Mouse (Mus musculus): ENCODE results near the gene Scml4.

Gene Scml4

DNA sequence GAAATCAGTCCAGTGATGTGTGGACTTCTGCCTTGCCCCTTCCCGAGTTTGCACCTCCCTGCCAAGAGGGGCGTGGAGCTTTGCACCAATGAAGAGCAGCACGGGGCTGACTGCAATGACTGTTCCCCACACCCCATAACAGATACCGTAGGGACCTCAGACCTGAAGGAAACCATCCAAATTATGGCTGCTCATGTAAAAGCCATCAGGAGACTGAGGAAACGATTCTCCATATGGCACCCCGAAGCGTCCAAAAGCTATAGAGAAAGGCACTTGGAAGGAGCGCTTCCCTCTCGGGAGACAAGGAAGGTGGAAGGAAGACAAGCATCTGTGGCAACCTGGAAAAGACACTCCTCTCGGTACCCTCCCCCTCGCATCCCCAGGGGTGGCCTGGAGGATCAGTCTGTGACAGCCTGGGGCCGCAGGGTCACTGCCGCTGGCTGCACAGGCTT is 134.2 kb downstream of the Scml4 start:
- DNase-seq (ENCODE audit: extremely low spot score): no peak

- DNase-seq (ENCODE audit: extremely low spot score): peak; percentile 57
Observed at GRCm38 (mm10) chr10:42995484-42995895, 135.3 kb downstream of the Scml4 start.

DNA sequence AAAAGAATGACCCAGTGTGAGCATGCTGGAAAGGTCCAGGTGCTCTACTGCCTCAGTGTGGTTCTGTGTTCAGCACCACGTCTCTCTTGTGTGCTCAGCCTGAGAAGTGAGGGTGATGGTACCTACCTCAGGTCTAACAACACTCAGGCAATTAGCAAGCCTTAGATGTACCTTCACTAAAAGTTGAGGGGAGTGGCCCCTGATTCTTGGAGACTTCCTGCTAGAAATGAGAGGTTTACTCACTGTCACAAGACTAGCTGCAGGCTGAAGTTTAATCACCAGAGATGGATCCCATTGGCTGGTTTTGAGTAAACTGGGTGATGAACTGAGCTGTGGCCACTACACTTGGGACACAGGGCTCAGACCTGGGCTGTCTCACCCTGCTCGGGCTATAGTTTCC is 137.1 kb downstream of the Scml4 start:
- DNase-seq (ENCODE audit: extremely low spot score): no peak

DNA sequence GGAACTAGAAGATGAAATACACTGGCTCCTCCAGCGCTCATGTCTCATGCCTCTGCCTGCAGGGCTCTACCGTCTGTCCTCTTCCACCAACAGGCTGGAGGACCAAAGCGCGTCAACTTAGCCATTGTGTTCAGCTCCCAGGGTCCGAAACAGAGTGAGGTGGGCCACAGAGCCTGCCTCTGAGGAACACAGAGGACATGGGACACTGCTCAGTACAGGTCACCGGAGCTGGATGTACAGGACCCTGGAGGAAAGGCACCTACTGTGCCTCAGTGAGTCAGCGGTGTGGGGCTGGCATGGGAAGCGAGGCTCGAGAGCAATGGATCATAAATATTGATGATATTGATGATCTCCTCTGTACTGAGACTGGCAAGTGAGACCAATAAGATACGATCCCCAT is 139.2 kb downstream of the Scml4 start:
- DNase-seq (ENCODE audit: extremely low spot score): no peak

DNA sequence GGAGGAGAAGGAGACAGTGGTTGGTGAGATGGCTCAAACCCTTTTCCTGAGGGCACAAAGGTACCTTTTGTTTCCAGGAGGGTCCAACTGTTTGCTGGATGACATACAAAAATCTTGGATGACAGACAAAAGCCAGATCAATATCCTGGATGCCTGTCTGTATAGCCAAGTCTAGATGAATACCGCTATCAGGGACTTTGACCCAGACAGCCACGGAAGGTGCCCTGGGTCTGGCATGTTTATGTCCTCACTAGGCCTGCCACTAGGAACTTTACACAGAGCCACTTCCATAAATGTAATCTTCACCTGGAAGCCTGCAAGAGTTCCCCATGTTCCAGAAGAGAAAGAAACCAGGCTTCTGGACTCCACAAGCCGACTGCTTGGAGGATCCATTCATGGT is 141.3 kb downstream of the Scml4 start:
- no peak for DNase-seq (ENCODE audit: extremely low spot score)

DNA sequence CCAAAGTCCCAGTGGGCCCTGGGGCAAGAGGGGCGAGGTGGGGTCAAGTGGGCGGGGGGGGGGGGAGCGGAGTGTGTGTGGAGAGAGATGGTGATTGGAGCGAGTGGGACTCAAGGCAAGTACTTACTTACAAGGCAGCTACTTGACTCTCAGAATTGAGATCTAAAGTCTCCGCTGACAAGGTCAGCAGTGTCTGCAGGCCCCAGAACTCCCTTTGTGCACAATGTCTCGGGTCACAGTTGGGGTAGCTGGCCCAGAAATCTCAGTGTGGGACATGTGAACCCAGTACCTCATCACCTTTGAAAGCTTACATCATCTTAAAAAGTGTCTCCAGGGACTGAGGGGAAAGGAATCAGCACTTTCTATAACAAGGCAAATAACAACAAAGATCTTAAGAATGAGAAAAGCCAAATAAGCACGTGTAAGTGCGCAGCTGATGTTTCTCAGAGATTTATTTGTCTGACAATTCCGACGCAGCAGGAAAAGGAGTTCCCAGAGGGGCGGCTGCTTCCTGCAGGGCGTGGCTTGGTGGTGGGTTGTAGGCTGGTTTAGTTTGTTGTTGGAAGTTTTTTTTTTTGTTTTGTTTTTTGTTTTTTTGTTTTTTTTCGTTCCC is 142.0 kb downstream of the Scml4 start:
- DNase-seq (ENCODE audit: extremely low spot score): peak; percentile 53

DNA sequence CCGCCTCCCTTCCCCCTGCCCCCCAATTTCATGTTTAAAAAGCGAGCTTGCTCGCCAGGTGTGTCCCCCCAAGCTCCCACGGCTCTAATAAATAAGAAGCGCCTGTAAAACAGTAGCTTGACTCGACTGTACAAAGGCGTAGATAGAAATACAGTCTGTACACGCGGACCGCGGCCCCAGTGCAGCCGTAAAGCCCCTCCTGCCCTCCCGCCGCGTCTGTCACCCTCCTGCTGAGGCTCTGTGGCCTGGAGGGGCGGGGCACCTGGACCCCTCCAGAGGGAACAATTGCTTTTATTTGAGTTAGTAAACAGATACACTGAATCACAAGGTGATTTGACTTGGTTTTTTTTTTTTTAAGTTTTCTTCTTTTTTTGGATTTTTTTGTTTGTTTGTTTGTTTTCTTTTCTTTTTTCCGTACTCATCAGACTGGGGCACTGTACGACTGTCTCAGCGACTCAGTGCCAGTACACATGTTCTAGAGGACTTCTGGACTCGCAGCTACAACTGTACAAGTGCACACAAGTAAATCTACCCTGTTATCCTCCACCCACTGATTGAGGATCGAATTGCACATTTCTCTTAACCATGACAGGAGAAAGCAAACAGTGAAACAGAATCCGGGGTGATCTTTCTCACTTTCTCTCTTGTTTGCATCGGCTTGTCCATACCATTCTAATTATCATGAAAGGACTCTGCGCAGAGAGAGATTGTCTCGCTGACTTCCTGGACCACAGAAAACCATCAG is 142.7 kb downstream of the Scml4 start:
- DNase-seq (ENCODE audit: extremely low spot score): peak; percentile 53

DNA sequence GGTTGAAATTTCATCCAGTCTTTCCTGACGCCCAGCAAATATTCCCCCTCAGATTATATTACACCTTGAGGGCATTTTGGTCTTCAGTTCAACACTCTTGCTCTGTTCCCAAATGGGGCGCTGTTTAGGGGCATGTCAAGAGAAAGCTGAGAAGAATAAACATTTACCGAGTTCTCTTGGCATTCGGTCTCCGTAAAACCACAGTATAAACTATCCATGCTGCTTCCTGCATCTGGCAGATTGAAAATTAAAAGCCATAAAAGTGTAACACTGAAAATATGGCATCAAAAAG is 143.2 kb downstream of the Scml4 start:
- DNase-seq (ENCODE audit: extremely low spot score): no peak

GRCm38 (mm10) chr10:43004174-43004734 is 144.1 kb downstream of the Scml4 start:
- DNase-seq (ENCODE audit: extremely low spot score): no peak

GRCm38 (mm10) chr10:43005031-43005430 is 144.9 kb downstream of the Scml4 start:
- no peak for DNase-seq (ENCODE audit: extremely low spot score)

- DNase-seq (ENCODE audit: extremely low spot score): no peak
Observed at GRCm38 (mm10) chr10:43005677-43006076, 145.5 kb downstream of the Scml4 start.

DNA sequence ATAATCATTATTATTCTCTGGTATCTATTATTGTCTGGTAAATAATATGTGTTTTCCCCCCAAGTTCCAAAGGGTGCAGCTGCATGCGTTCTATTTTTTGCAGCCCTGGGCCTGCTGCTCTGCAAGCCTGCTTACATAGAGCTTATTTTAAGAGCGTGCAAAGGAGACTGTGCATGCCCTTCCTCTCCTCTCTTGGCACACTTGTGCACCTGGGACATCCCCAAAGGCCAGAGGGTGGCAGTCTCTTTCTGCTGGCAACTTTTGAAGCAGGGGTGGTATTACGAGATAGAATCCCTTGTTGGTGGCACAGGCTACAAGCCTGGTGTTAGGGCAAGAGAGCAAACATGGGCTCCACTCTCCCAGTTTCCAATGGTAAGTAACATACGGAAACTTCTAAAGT is 146.4 kb downstream of the Scml4 start:
- no peak for DNase-seq (ENCODE audit: extremely low spot score)

GRCm38 (mm10) chr10:43008116-43008515 is 147.9 kb downstream of the Scml4 start:
- no peak for DNase-seq (ENCODE audit: extremely low spot score)
